Mouse (Mus musculus): ENCODE measurements at regions not wholly inside any gene's neighbourhood (a gene's known extent, or its start where the extent isn't known, plus 50 kb on each side); places are given as distances from the start of the nearest gene placed in this dataset.

- intact Hi-C loops (cut with DNase I) = no loop called here
- no peak for DNase-seq
Measured at GRCm38 (mm10) chr6:148602894-148603293, 158.7 kb upstream of the Tmtc1 start.

GRCm38 (mm10) chr6:148600934-148601333 is 156.7 kb upstream of the Tmtc1 start:
- DNase-seq = no peak
- intact Hi-C loops (cut with DNase I) = no loop called here

GRCm38 (mm10) chr6:148599473-148599872 is 155.3 kb upstream of the Tmtc1 start:
- no peak for DNase-seq
- intact Hi-C loops (cut with DNase I) = no loop called here

- DNase-seq = no peak
- intact Hi-C loops (cut with DNase I) = no loop called here
Measured at GRCm38 (mm10) chr6:148598746-148599337, 154.7 kb upstream of the Tmtc1 start.

GRCm38 (mm10) chr6:148595009-148595770 is 151.0 kb upstream of the Tmtc1 start:
- DNase-seq = no peak
- intact Hi-C loops (cut with DNase I) = no loop called here

- intact Hi-C loops (cut with DNase I) = no loop called here
- DNase-seq = no peak
Measured at GRCm38 (mm10) chr6:148588971-148589370, 144.8 kb upstream of the Tmtc1 start.

GRCm38 (mm10) chr6:148586439-148587321 is 142.5 kb upstream of the Tmtc1 start:
- intact Hi-C loops (cut with DNase I) = no loop called here
- DNase-seq = no peak

GRCm38 (mm10) chr6:148584126-148584525 is 139.9 kb upstream of the Tmtc1 start:
- intact Hi-C loops (cut with DNase I) = no loop called here
- DNase-seq = no peak

GRCm38 (mm10) chr6:148578281-148578680 is 134.1 kb upstream of the Tmtc1 start:
- DNase-seq = no peak
- intact Hi-C loops (cut with DNase I) = no loop called here

GRCm38 (mm10) chr6:148577663-148578062 is 133.5 kb upstream of the Tmtc1 start:
- intact Hi-C loops (cut with DNase I) = no loop called here
- no peak for DNase-seq

- intact Hi-C loops (cut with DNase I) = no loop called here
- DNase-seq = no peak
Measured at GRCm38 (mm10) chr6:148574742-148575453, 130.7 kb upstream of the Tmtc1 start.

- DNase-seq = no peak
- intact Hi-C loops (cut with DNase I) = no loop called here
Measured at GRCm38 (mm10) chr6:148572201-148572600, 128.0 kb upstream of the Tmtc1 start.

GRCm38 (mm10) chr6:148571651-148572050 is 127.5 kb upstream of the Tmtc1 start:
- no peak for DNase-seq
- intact Hi-C loops (cut with DNase I) = no loop called here

GRCm38 (mm10) chr6:148564146-148564545 is 120.0 kb upstream of the Tmtc1 start:
- no peak for DNase-seq
- intact Hi-C loops (cut with DNase I) = no loop called here

GRCm38 (mm10) chr6:148562206-148562708 is 118.1 kb upstream of the Tmtc1 start:
- no peak for DNase-seq
- intact Hi-C loops (cut with DNase I) = no loop called here

GRCm38 (mm10) chr6:148556484-148556871 is 112.3 kb upstream of the Tmtc1 start:
- no peak for DNase-seq
- intact Hi-C loops (cut with DNase I) = no loop called here

GRCm38 (mm10) chr6:148555651-148556483 is 111.7 kb upstream of the Tmtc1 start:
- no peak for DNase-seq
- intact Hi-C loops (cut with DNase I) = no loop called here

GRCm38 (mm10) chr6:148554463-148554862 is 110.3 kb upstream of the Tmtc1 start:
- intact Hi-C loops (cut with DNase I) = no loop called here
- DNase-seq = no peak

- intact Hi-C loops (cut with DNase I) = no loop called here
- no peak for DNase-seq
Measured at GRCm38 (mm10) chr6:148553616-148554015, 109.4 kb upstream of the Tmtc1 start.

GRCm38 (mm10) chr6:148551097-148551496 is 106.9 kb upstream of the Tmtc1 start:
- intact Hi-C loops (cut with DNase I) = no loop called here

More at GRCm38 (mm10) chr6:148551097-148551496, 106.9 kb upstream of the Tmtc1 start:
- DNase-seq = no peak
